Mouse (Mus musculus) liver, embryonic 14.5 days (tissue): ENCODE data around the gene Lmx1b.

Source experiments
- CTCF ChIP-seq: IDR thresholded peaks from 2 replicates; pipeline ENCODE4 v1.5.1; 2016; ENCODE audit warnings: antibody characterized with exemption, low read depth, control low read depth
- EP300 ChIP-seq: IDR thresholded peaks from 2 replicates; pipeline ENCODE4 v1.6.1; 2016; ENCODE audit warnings: antibody characterized with exemption, low read depth

DNA sequence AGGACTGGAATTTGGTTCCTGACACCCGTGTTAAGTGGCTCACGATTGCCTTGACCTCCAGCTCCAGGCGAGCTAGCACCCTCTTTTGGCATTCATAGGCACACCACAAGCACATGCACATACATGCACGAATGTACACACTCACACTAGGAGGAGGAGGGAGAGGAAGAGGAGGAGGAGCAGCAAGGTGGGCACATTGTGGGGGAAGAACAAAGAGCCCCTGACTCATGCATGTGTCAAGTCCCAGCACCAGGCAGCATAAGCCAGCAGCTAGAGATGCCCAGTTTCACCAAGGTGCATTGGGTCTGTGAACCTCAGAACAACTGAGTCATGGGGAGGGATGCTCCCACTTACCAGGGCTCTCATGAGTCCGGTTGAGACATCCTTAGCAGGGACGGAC is 56.5 kb downstream of the Lmx1b start:
- TF ChIP-seq CTCF (no peak), EP300 (no peak)
